Mouse (Mus musculus) embryonic facial prominence, embryonic 14.5 days (tissue): Measurements from ENCODE around the gene Slc22a17. TPM values are rescaled to one million over a fixed set of nuclear protein-coding genes. Genes with fewer than 3 reads are reported as not detected.

Source experiments
- ATAC-seq: fragments of 200-750 bp; cut with Nextera tagmentation; 2 replicates; pipeline ENCODE4 v1.8.0; 2017; ENCODE audit warnings: low read depth, moderate number of reproducible peaks, moderate TSS enrichment
- DNase-seq: peaks from one replicate; pipeline ENCODE4 v3.0.0-alpha.2; 2015; ENCODE audit warnings: low spot score
- H3K27ac ChIP-seq: fragments of 300-500 bp; sonication (generic); replicated peaks from 2 replicates; pipeline ENCODE4 v1.5.1; 2014; ENCODE audit warnings: low read depth, mild to moderate bottlenecking, low read length, moderate library complexity
- H3K27me3 ChIP-seq: fragments of 300-500 bp; sonication (generic); replicated peaks from 2 replicates; pipeline ENCODE4 v1.6.1; 2014; ENCODE audit warnings: low read length; ENCODE audit not compliant: control insufficient read depth, insufficient read depth
- H3K36me3 ChIP-seq: fragments of 300-500 bp; sonication (generic); 2 replicates; pipeline ENCODE4 v1.6.1; 2014; ENCODE audit warnings: low read length, mixed read lengths; ENCODE audit not compliant: control insufficient read depth, insufficient read depth
- H3K4me1 ChIP-seq: fragments of 300-500 bp; sonication (generic); 2 replicates; pipeline ENCODE4 v1.6.1; 2014; ENCODE audit warnings: antibody characterized with exemption, low read length; ENCODE audit not compliant: control insufficient read depth, insufficient read depth
- H3K4me2 ChIP-seq: fragments of 300-500 bp; sonication (generic); 2 replicates; pipeline ENCODE4 v1.6.1; 2014; ENCODE audit warnings: low read depth, mild to moderate bottlenecking, low read length, moderate library complexity, mixed read lengths
- H3K4me3 ChIP-seq: fragments of 300-500 bp; sonication (generic); 2 replicates; pipeline ENCODE4 v1.5.1; 2014; ENCODE audit warnings: low read depth, mild to moderate bottlenecking, low read length
- H3K9ac ChIP-seq: fragments of 300-500 bp; sonication (generic); 2 replicates; pipeline ENCODE4 v1.6.1; 2014; ENCODE audit warnings: low read depth, mild to moderate bottlenecking, low read length, moderate library complexity, mixed read lengths
- H3K9me3 ChIP-seq: fragments of 300-500 bp; sonication (generic); 2 replicates; pipeline ENCODE4 v1.6.1; 2016; ENCODE audit warnings: low read length; ENCODE audit not compliant: control insufficient read depth
- WGBS: fragments of 180-500 bp; shearing (Covaris S2); extraction: QIAGEN DNeasy Blood & Tissue Kit; methylation state at CpG from one replicate; pipeline ENCODE4 v1.1.7; 2014; 5-methylcytosine and 5-hydroxymethylcytosine counted together
- polyA plus RNA-seq: library from polyadenylated mRNA; unstranded; fragments of >200 nt; fragmentation: Nextera tagmentation; extraction: Ambion mirVana; gene quantifications from 2 replicates; pipeline ENCODE4 v1.2.1, GENCODE M21; 2014

Gene Slc22a17
- polyA plus RNA-seq, 1 experiment from 2014 or later, result 42.4 TPM

GRCm38 (mm10) chr14:54894296-54895151 lies 18.4 kb downstream of the Slc22a17 start:
- DNase-seq (peak; percentile 50), ATAC-seq (peak; percentile 53)
- H3K4me1 ChIP-seq, result no peaks in the 10 kb centered on the region
- H3K27ac ChIP-seq, result peak overlapping the region; percentile 92
- peak overlapping the region; percentile 92 for H3K4me3 ChIP-seq
- under 1% methylated on average over 46 of the region's 54 CpGs for WGBS
- H3K4me2 ChIP-seq, result peak overlapping the region; percentile 81
- H3K27me3 ChIP-seq, result no peaks in the 10 kb centered on the region
- peak overlapping the region; percentile 98 for H3K9ac ChIP-seq
- no peaks in the 10 kb centered on the region for H3K9me3 ChIP-seq
- H3K36me3 ChIP-seq, result peaks cover 40% of the 10 kb centered on the region

DNA sequence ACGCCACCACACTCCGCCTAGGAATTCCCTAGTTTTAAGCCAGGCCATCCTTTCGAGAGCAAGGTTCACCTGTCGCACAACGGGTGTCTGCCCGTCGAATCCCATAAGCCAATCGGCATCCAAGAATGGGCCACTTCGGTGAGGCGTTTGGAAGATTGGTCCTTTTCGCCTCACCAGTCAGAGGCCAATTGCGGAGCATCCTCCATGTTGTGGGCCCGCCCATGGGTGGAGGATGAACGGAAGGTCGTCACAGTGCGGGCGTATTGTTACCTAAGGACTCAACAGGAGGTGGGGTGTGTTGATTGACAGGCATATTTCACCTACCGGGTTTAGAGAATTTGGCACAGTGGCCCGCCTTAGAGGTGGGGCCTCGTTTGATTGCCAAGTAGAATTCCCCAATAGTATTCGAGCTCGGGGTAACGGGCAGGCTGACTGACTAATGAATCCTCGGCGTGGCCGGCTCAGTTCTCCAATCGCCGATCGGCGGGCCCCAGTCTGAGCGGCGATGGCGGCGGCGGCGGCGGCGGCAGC lies 19.2 kb downstream of the Slc22a17 start:
- H3K4me1 ChIP-seq, result no peaks in the 10 kb centered on the region
- 0% methylated on average over 27 of the region's 38 CpGs for WGBS
- peak; percentile 100 for DNase-seq
- H3K27ac ChIP-seq, result peak overlapping the region; percentile 92
- no peaks in the 10 kb centered on the region for H3K9me3 ChIP-seq
- H3K27me3 ChIP-seq, result no peaks in the 10 kb centered on the region
- peak overlapping the region; percentile 92 for H3K4me3 ChIP-seq
- peak; percentile 99 for ATAC-seq
- peak overlapping the region; percentile 98 for H3K9ac ChIP-seq
- H3K4me2 ChIP-seq, result peak overlapping the region; percentile 81
- peaks cover 34% of the 10 kb centered on the region for H3K36me3 ChIP-seq

DNA sequence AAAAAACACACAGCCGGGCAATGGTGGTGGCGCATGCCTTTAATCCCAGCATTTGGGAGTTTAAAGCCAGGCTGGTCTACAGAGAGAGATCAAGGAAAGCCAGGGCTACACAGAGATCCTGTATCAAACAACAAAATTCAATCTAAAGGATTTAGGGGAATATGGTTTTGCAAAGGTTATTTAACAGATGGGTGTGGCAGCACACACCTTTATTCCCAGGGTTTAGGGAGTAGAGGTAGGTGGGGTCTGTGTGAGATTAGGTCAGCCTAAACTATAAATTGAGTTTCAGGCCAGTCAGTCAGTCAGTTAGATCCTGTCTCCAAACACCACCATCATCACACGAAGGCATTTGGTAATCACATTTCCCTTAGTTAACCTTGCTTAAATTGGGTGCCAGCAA lies 20.7 kb downstream of the Slc22a17 start, which contains the start of gene Pabpn1:
Pabpn1 (plus strand) TSS at position 301 of the 400 bp plus-strand sequence.
- 90% methylated on average over 3 of the region's 3 CpGs for WGBS

DNA sequence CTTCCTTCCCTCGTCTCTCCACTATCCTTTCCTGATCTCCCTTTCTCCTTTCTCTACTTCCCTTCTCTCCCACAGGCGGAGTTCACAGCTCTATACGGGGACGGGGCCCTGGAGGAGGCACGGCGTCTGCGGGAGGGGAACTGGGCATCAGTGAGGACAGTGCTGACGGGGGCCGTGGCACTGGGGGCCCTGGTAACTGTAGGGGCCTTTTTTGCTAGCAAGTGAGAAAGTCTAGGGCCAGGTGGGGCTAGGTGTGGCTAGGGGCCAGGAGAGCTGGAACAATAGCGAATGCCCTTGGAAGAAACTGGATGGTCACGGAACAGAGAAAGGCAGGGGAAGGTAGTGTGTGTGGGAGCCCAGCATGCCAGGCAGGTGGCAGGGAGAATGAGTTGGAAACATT lies 27.6 kb downstream of the Slc22a17 start:
- DNase-seq, result no peak
- no peak overlapping the region for H3K9ac ChIP-seq
- H3K27ac ChIP-seq, result no peak overlapping the region
- no peak overlapping the region for H3K4me3 ChIP-seq
- ATAC-seq, result no peak
- H3K4me1 ChIP-seq, result peaks cover 8% of the 10 kb centered on the region
- 93% methylated on average over 11 of the region's 11 CpGs for WGBS
- no peaks in the 10 kb centered on the region for H3K9me3 ChIP-seq
- H3K36me3 ChIP-seq, result peaks cover 22% of the 10 kb centered on the region
- no peaks in the 10 kb centered on the region for H3K27me3 ChIP-seq
- peak overlapping the region; percentile 82 for H3K4me2 ChIP-seq

More for the DNA sequence above, 20.7 kb downstream of the Slc22a17 start, which contains the start of gene Pabpn1:
- Histone ChIP-seq H3K27ac (peak within 1 kb of the TSS; percentile 79), H3K4me1 (no peaks in the 10 kb centered on the region), H3K9me3 (no peaks in the 10 kb centered on the region), H3K4me2 (peak within 1 kb of the TSS; percentile 52), H3K36me3 (peaks cover 20% of the 10 kb centered on the region), H3K27me3 (no peaks in the 10 kb centered on the region), H3K9ac (peak within 1 kb of the TSS; percentile 44), H3K4me3 (peak within 1 kb of the TSS; percentile 92)
- DNase-seq, result no peak
- ATAC-seq, result no peak

DNA sequence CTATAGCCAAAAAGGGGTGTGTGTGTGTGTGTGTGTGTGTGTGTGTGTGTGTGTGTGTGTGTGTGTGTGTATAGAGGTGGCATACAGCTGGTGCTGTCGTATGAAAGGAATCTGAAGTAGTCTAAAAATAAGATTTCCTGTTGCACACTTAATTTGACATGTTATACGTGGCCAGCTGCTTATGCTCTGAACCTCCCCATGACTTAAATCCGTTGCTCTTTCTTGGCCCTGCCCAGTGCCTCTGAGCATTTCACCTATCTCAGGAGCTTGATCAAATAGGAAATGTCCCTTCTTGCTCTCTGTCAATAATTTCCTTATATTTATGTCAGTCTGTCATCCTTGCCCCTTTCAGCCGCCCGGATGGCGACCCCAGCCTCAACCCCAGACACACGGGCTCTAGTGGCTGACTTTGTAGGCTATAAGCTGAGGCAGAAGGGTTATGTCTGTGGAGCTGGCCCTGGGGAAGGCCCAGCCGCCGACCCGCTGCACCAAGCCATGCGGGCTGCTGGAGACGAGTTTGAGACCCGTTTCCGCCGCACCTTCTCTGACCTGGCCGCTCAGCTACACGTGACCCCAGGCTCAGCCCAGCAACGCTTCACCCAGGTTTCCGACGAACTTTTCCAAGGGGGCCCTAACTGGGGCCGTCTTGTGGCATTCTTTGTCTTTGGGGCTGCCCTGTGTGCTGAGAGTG lies 28.8 kb downstream of the Slc22a17 start:
- H3K27ac ChIP-seq, result peak overlapping the region; percentile 95
- peaks cover 22% of the 10 kb centered on the region for H3K36me3 ChIP-seq
- peaks cover 8% of the 10 kb centered on the region for H3K4me1 ChIP-seq
- WGBS, result 25% methylated on average over 21 of the region's 21 CpGs
- DNase-seq, result no peak
- peak overlapping the region; percentile 68 for H3K4me3 ChIP-seq
- H3K9ac ChIP-seq, result peak overlapping the region; percentile 91
- no peaks in the 10 kb centered on the region for H3K9me3 ChIP-seq
- ATAC-seq, result peak; percentile 23; the same call in 1 of the 2 replicates
- H3K27me3 ChIP-seq, result no peaks in the 10 kb centered on the region
- H3K4me2 ChIP-seq, result peak overlapping the region; percentile 82

DNA sequence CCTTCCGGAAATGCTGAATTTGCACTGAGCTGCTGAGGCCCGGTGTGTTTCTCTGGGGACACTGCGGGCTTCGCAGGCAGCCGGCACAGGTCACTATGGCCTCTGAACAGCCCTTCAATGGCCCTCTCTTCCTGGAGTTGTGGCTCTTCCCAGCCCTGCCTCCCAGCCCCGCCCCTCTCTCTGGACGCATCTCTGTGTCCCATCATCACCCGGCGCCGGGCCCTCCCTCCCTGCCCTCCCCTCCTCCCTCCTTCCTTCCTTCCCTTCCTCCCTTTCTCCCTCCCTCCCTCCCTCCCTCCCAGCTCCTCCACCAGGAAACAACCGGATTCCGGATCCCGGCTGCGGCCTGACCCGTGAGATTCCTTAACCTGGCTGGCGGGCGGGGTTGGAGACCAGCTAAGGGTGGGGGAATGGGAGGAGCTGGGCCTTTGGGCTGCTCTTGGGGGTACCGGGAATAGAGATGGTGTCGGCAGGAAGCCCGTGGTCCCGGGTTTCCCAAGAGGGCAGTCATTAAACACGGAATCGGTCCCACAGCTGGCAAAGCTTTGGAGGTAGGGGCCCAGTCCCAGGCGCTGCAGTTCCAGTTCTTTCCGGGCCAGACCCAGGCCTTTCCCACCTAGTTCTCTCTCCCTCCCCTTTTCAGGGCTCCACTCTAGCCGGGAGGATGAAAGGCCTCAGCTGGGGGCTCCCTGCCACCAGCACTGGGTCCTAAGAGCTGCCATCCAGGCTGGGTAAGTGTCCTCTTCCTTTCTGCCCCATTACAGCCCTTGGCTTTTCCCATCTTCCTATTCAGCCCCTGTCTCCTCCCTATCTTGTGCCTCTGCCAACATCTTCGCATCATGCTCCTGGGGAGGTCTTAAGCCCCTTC lies 29.5 kb downstream of the Slc22a17 start, which contains the start of the genes Bcl2l2 and Gm20521:
Bcl2l2 (plus strand) TSS at position 224 of the 868 bp plus-strand sequence.
Gm20521 (plus strand) TSS at position 288 of the 868 bp plus-strand sequence.
- peaks cover 22% of the 10 kb centered on the region for H3K36me3 ChIP-seq
- peak within 1 kb of the TSS; percentile 82 for H3K4me2 ChIP-seq
- H3K27ac ChIP-seq, result peak within 1 kb of the TSS; percentile 95
- ATAC-seq, result peak; percentile 89
- WGBS, result under 1% methylated on average over 24 of the region's 27 CpGs
- H3K4me3 ChIP-seq, result peak within 1 kb of the TSS; percentile 68
- peak within 1 kb of the TSS; percentile 91 for H3K9ac ChIP-seq
- H3K27me3 ChIP-seq, result peaks cover 7% of the 10 kb centered on the region
- DNase-seq, result peak; percentile 92
- no peaks in the 10 kb centered on the region for H3K9me3 ChIP-seq
- H3K4me1 ChIP-seq, result peaks cover 8% of the 10 kb centered on the region

GRCm38 (mm10) chr14:54877048-54877715 lies 35.8 kb downstream of the Slc22a17 start, which contains the start of gene Ppp1r3e:
Gene Ppp1r3e, minus strand, starts transcription at chr14:54877550.
- Histone ChIP-seq H3K4me2 (peak within 1 kb of the TSS; percentile 87), H3K36me3 (no peaks in the 10 kb centered on the region), H3K9ac (peak within 1 kb of the TSS; percentile 75), H3K27ac (peak within 1 kb of the TSS; percentile 75), H3K4me1 (peaks cover 5% of the 10 kb centered on the region; the same call in 1 of the 2 replicates), H3K9me3 (no peaks in the 10 kb centered on the region), H3K27me3 (peaks cover 28% of the 10 kb centered on the region), H3K4me3 (peak within 1 kb of the TSS; percentile 75)
- ATAC-seq (peak; percentile 87), DNase-seq (peak; percentile 67)
- WGBS, result 0% methylated on average over 37 of the region's 61 CpGs
